Comparison of ENCODE assay signal across 17 mouse cellular contexts in the genomic region with DNA sequence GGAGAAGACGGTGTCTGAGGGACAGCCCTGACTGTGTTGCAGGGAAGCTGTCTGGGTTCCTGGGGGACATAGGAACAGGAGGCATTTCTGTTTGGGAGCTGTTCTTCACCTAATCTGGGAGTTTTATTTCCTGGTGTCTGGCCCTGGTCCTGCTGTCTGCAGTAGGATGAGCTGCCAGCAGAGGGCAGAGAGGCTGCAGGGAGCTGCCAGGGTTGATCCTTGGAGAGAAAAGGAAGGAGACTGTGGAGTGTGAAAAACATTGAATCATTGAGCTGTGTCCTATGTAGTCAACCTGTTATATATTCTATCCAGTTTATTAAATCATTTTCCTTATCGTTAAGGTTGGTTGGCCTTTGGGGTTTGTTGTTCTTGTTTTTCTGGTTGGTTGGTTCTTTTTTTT. TPM values are rescaled to one million over a fixed set of nuclear protein-coding genes. Genes with fewer than 3 reads are reported as not detected.
A peak's percentile ranks its signal among the peaks of the same experiment; 100 is the strongest.
DNase-seq lines count a peak whose midpoint lies in the region; ATAC-seq and TF ChIP-seq lines count a peak whose summit lies in the region.
"Not testable (repeated sequence)": the region's sequence is repeated elsewhere in the genome, so short reads cannot be mapped to it uniquely, and the experiment has no call there.
"Had no signal": no experiment of that assay in that cellular context is flagged by ENCODE, and none has a peak within 500 bp of the region (broad histone marks: within the 10 kb centered on the region; RNA-seq: fewer than 3 reads in every experiment).

No protein-coding gene starts in this region.

- WGBS in forebrain, embryonic 12.5 days = no CpG with 5 or more reads among the region's 2 CpGs
- no CpG with 5 or more reads among the region's 2 CpGs for WGBS in hindbrain, embryonic 13.5 days
- WGBS in intestine, postnatal 0 days = no CpG with 5 or more reads among the region's 2 CpGs
- no CpG with 5 or more reads among the region's 2 CpGs for WGBS in lung, embryonic 15.5 days
- no CpG with 5 or more reads among the region's 2 CpGs for WGBS in midbrain, embryonic 12.5 days
- WGBS in stomach, postnatal 0 days = no CpG with 5 or more reads among the region's 2 CpGs

- not testable (repeated sequence) for DNase-seq in G1E (ENCODE audit: low spot score); stomach, postnatal 0 days (ENCODE audit: low spot score)

- H3K27me3 ChIP-seq in G1E (ENCODE audit: insufficient read depth, low read length); forebrain, embryonic 12.5 days; hindbrain, embryonic 13.5 days; intestine, postnatal 0 days (replicated peaks; ENCODE audit: control insufficient read depth, insufficient read depth, low read length); lung, embryonic 15.5 days; midbrain, embryonic 12.5 days; stomach, postnatal 0 days (ENCODE audit: control insufficient read depth, insufficient read depth, low read length): not testable (repeated sequence)

- not testable (repeated sequence) for H3K4me2 ChIP-seq in forebrain, embryonic 12.5 days; hindbrain, embryonic 13.5 days; intestine, postnatal 0 days (replicated peaks; ENCODE audit: low read depth); lung, embryonic 15.5 days; midbrain, embryonic 12.5 days (replicated peaks); stomach, postnatal 0 days (replicated peaks; ENCODE audit: low read depth)

- H3K9ac ChIP-seq in forebrain, embryonic 12.5 days; hindbrain, embryonic 13.5 days; intestine, postnatal 0 days (ENCODE audit: low read depth, low read length); lung, embryonic 15.5 days; midbrain, embryonic 12.5 days (replicated peaks); stomach, postnatal 0 days (ENCODE audit: low read length): not testable (repeated sequence)

- not testable (repeated sequence) for H3K27ac ChIP-seq in forebrain, embryonic 12.5 days; hindbrain, embryonic 13.5 days; intestine, postnatal 0 days (ENCODE audit: low read depth, low read length); lung, embryonic 15.5 days; midbrain, embryonic 12.5 days (replicated peaks); stomach, postnatal 0 days (replicated peaks)

- not testable (repeated sequence) for TF ChIP-seq CTCF in G1E (IDR thresholded peaks at IDR 0.05; ENCODE audit: low read depth, low read length); intestine, postnatal 0 days (IDR thresholded peaks at IDR 0.05; ENCODE audit: low read depth); stomach, postnatal 0 days (IDR thresholded peaks at IDR 0.05; ENCODE audit: low read depth)

- H3K4me3 ChIP-seq in G1E (ENCODE audit: low read depth, low read length); forebrain, embryonic 12.5 days (replicated peaks); hindbrain, embryonic 13.5 days; intestine, postnatal 0 days (ENCODE audit: low read depth, low read length); lung, embryonic 15.5 days; midbrain, embryonic 12.5 days; stomach, postnatal 0 days (ENCODE audit: low read depth, low read length): not testable (repeated sequence)

- H3K36me3 ChIP-seq in G1E (replicated peaks); forebrain, embryonic 12.5 days (replicated peaks); hindbrain, embryonic 13.5 days; intestine, postnatal 0 days (ENCODE audit: control insufficient read depth, insufficient read depth); lung, embryonic 15.5 days; midbrain, embryonic 12.5 days; stomach, postnatal 0 days (ENCODE audit: control insufficient read depth, insufficient read depth, low read length): not testable (repeated sequence)

- H3K4me1 ChIP-seq in G1E (ENCODE audit: insufficient read depth, low read depth, low read length); forebrain, embryonic 12.5 days; hindbrain, embryonic 13.5 days (replicated peaks); intestine, postnatal 0 days (replicated peaks; ENCODE audit: control insufficient read depth, insufficient read depth, low read length); lung, embryonic 15.5 days; midbrain, embryonic 12.5 days; stomach, postnatal 0 days (replicated peaks; ENCODE audit: control insufficient read depth, insufficient read depth): not testable (repeated sequence)

- 0 out of 2 replicates have a peak, but pooled peaks have one; percentile 32 for ATAC-seq in G1E (ENCODE audit: extremely low read depth, insufficient number of reproducible peaks, low FRiP score, poor library complexity, severe bottlenecking)
- peak; percentile 58; the same call in 1 of the 2 replicates for ATAC-seq in forebrain, embryonic 12.5 days (ENCODE audit: low FRiP score)
- peak; percentile 79 for ATAC-seq in granulocyte monocyte progenitor cell, adult 5-6 weeks (replicated peaks; ENCODE audit: poor library complexity, severe bottlenecking)
- ATAC-seq in hindbrain, embryonic 13.5 days (ENCODE audit: low FRiP score) = peak; percentile 50; the same call in 1 of the 2 replicates
- peak; percentile 49; the same call in 1 of the 2 replicates for ATAC-seq in intestine, postnatal 0 days
- 0 out of 2 replicates have a peak, but pooled peaks have one; percentile 49 for ATAC-seq in lung, embryonic 15.5 days (ENCODE audit: borderline replicate concordance, extremely low read depth, low FRiP score, low TSS enrichment)
- 0 out of 2 replicates have a peak, but pooled peaks have one; percentile 42 for ATAC-seq in midbrain, embryonic 12.5 days (ENCODE audit: low FRiP score, low read depth)
- ATAC-seq in stomach, postnatal 0 days (ENCODE audit: low FRiP score, low TSS enrichment) = peak; percentile 76

- not testable (repeated sequence) for TF ChIP-seq EP300 in stomach, postnatal 0 days (optimal IDR thresholded peaks at IDR 0.05)

- H3K9me3 ChIP-seq in G1E (replicated peaks); forebrain, embryonic 12.5 days; hindbrain, embryonic 13.5 days; intestine, postnatal 0 days (ENCODE audit: control insufficient read depth); lung, embryonic 15.5 days; midbrain, embryonic 12.5 days; stomach, postnatal 0 days (ENCODE audit: control insufficient read depth, low read length): not testable (repeated sequence)

RNA-seq across cellular contexts. Expression of a gene that starts 6.2 kb away (rescaled TPM):
- total RNA-seq in G1E (2014; fragmentation: Nextera tagmentation) = 1.1 TPM in 1 of 2 replicates, not detected in the other
- 0.22 TPM in 1 of 2 replicates, not detected in the other for total RNA-seq in G1E (2017)
- polyA plus RNA-seq in G1E (2012) = not detected in 2 replicates
- polyA plus RNA-seq in forebrain, embryonic 12.5 days (2016; fragmentation: Nextera tagmentation; extraction: Ambion mirVana) = 0.10 TPM in 1 of 2 replicates, not detected in the other
- total RNA-seq in granulocyte monocyte progenitor cell, adult 5-6 weeks (2014; fragmentation: Nextera tagmentation) = not detected in 2 replicates
- total RNA-seq in granulocyte monocyte progenitor cell, adult 5-6 weeks (2017) = not detected in 2 replicates
- not detected in 2 replicates for polyA plus RNA-seq in hindbrain, embryonic 13.5 days (2015; fragmentation: Nextera tagmentation; extraction: Ambion mirVana)
- 0.17 and 0.21 TPM in 2 replicates for polyA plus RNA-seq in intestine, postnatal 0 days (2015; fragmentation: Nextera tagmentation; extraction: Ambion mirVana)
- polyA plus RNA-seq in lung, embryonic 15.5 days (2015; fragmentation: Nextera tagmentation; extraction: Ambion mirVana) = 0.10 TPM in 1 of 2 replicates, not detected in the other
- not detected in 2 replicates for polyA plus RNA-seq in midbrain, embryonic 12.5 days (2016; fragmentation: Nextera tagmentation; extraction: Ambion mirVana)
- polyA plus RNA-seq in stomach, postnatal 0 days (2015; fragmentation: Nextera tagmentation; extraction: Ambion mirVana) = 0.07 and 0.10 TPM in 2 replicates
- total RNA-seq: gastrocnemius, adult 18-20 months; MEL had no signal
- polyA plus RNA-seq: forebrain, embryonic 10.5 days; heart, embryonic 10.5 days; intestine, embryonic 14.5 days; liver, embryonic 14.5 days; neural tube, embryonic 13.5 days had no signal

RNA-seq across cellular contexts. Expression of a gene that starts 50.8 kb away (rescaled TPM):
- not detected in 2 replicates for total RNA-seq in G1E (2014; fragmentation: Nextera tagmentation)
- not detected in 2 replicates for total RNA-seq in G1E (2017)
- not detected in 2 replicates for polyA plus RNA-seq in G1E (2012)
- polyA plus RNA-seq in forebrain, embryonic 12.5 days (2016; fragmentation: Nextera tagmentation; extraction: Ambion mirVana) = not detected in 2 replicates
- total RNA-seq in granulocyte monocyte progenitor cell, adult 5-6 weeks (2014; fragmentation: Nextera tagmentation) = not detected in 2 replicates
- total RNA-seq in granulocyte monocyte progenitor cell, adult 5-6 weeks (2017) = not detected in 2 replicates
- not detected in 2 replicates for polyA plus RNA-seq in hindbrain, embryonic 13.5 days (2015; fragmentation: Nextera tagmentation; extraction: Ambion mirVana)
- 13.3 and 14.1 TPM in 2 replicates for polyA plus RNA-seq in intestine, postnatal 0 days (2015; fragmentation: Nextera tagmentation; extraction: Ambion mirVana)
- polyA plus RNA-seq in lung, embryonic 15.5 days (2015; fragmentation: Nextera tagmentation; extraction: Ambion mirVana) = 0.06 and 0.15 TPM in 2 replicates
- polyA plus RNA-seq in midbrain, embryonic 12.5 days (2016; fragmentation: Nextera tagmentation; extraction: Ambion mirVana) = 0.08 TPM in 1 of 2 replicates, not detected in the other
- 0.07 and 0.08 TPM in 2 replicates for polyA plus RNA-seq in stomach, postnatal 0 days (2015; fragmentation: Nextera tagmentation; extraction: Ambion mirVana)
- total RNA-seq: adrenal gland, postnatal 25 days; gastrocnemius, adult 18-20 months; MEL had no signal
- polyA plus RNA-seq: forebrain, embryonic 10.5 days; heart, embryonic 10.5 days; limb, embryonic 13.5 days; liver, embryonic 14.5 days; neural tube, embryonic 13.5 days had no signal

Comparison
In these comparisons a context has a peak if more than half of its experiments do, and no peak if none do; other contexts are left out.
1. RNA of a gene that starts 50.8 kb away (polyA plus RNA-seq): 13.3 to 14.1 TPM in intestine, postnatal 0 days; 0.07 to 0.08 TPM in stomach, postnatal 0 days, 0.06 to 0.15 TPM in lung, embryonic 15.5 days, not detected in G1E, not detected in forebrain, embryonic 12.5 days, not detected in hindbrain, embryonic 13.5 days and 0.08 TPM in midbrain, embryonic 12.5 days; every median in the first group is over 10 times any median in the second.
2. Peak in every context shown above with its lines, with median percentiles within 50 percentile points of each other: ATAC-seq.